Mouse (Mus musculus): ENCODE results near the gene Tgif2. TPM values are rescaled to one million over a fixed set of nuclear protein-coding genes. Genes with fewer than 3 reads are reported as not detected.
"Not testable (repeated sequence)": the region's sequence is repeated elsewhere in the genome, so short reads cannot be mapped to it uniquely, and the experiment has no call there.

The Tgif2 gene
- polyA plus RNA-seq, 1 experiment from 2014 or later = 100.0 TPM

- ATAC-seq (ENCODE audit: insufficient number of reproducible peaks, low FRiP score, low TSS enrichment, low read depth) = no peak
- peaks cover 10% of the 10 kb centered on the region for H3K4me1 ChIP-seq (ENCODE audit: control insufficient read depth, insufficient read depth, low read length)
- H3K4me2 ChIP-seq (ENCODE audit: low read depth, severe bottlenecking) = no peak overlapping the region
- no peak for DNase-seq (ENCODE audit: low spot score)
- H3K27me3 ChIP-seq (ENCODE audit: control insufficient read depth, insufficient read depth, low read length) = no peaks in the 10 kb centered on the region
- no peak overlapping the region for H3K4me3 ChIP-seq (ENCODE audit: low read depth, low read length)
- no peaks in the 10 kb centered on the region for H3K36me3 ChIP-seq (ENCODE audit: control insufficient read depth, insufficient read depth, low read length)
- no peak overlapping the region for H3K27ac ChIP-seq (replicated peaks; ENCODE audit: low read depth, low read length)
- H3K9me3 ChIP-seq (ENCODE audit: control insufficient read depth, low read length) = no peaks in the 10 kb centered on the region
- no peak overlapping the region for H3K9ac ChIP-seq (ENCODE audit: low read length)
- 96% methylated on average over 10 of the region's 10 CpGs for WGBS
Measured at GRCm38 (mm10) chr2:156810716-156811115, 29.1 kb upstream of the Tgif2 start.

- H3K4me1 ChIP-seq (ENCODE audit: control insufficient read depth, insufficient read depth, low read length) = peaks cover 10% of the 10 kb centered on the region
- no peak overlapping the region for H3K9ac ChIP-seq (ENCODE audit: low read length)
- H3K9me3 ChIP-seq (ENCODE audit: control insufficient read depth, low read length) = no peaks in the 10 kb centered on the region
- DNase-seq (ENCODE audit: low spot score) (no peak), ATAC-seq (ENCODE audit: insufficient number of reproducible peaks, low FRiP score, low TSS enrichment, low read depth) (no peak)
- H3K27ac ChIP-seq (replicated peaks; ENCODE audit: low read depth, low read length) = no peak overlapping the region
- 69% methylated on average over 5 of the region's 5 CpGs for WGBS
- H3K27me3 ChIP-seq (ENCODE audit: control insufficient read depth, insufficient read depth, low read length) = no peaks in the 10 kb centered on the region
- no peak overlapping the region for H3K4me3 ChIP-seq (ENCODE audit: low read depth, low read length)
- no peak overlapping the region for H3K4me2 ChIP-seq (ENCODE audit: low read depth, severe bottlenecking)
- no peaks in the 10 kb centered on the region for H3K36me3 ChIP-seq (ENCODE audit: control insufficient read depth, insufficient read depth, low read length)
Measured at GRCm38 (mm10) chr2:156811556-156811955, 28.3 kb upstream of the Tgif2 start.

GRCm38 (mm10) chr2:156814344-156814801, 25.4 kb upstream of the Tgif2 start:
- H3K4me3 ChIP-seq (ENCODE audit: low read depth, low read length) = no peak overlapping the region
- DNase-seq (ENCODE audit: low spot score) = peak; percentile 36
- peak overlapping the region; percentile 47 for H3K27ac ChIP-seq (replicated peaks; ENCODE audit: low read depth, low read length)
- ATAC-seq (ENCODE audit: insufficient number of reproducible peaks, low FRiP score, low TSS enrichment, low read depth) = no peak
- H3K9me3 ChIP-seq (ENCODE audit: control insufficient read depth, low read length) = no peaks in the 10 kb centered on the region
- no peaks in the 10 kb centered on the region for H3K36me3 ChIP-seq (ENCODE audit: control insufficient read depth, insufficient read depth, low read length)
- H3K4me2 ChIP-seq (ENCODE audit: low read depth, severe bottlenecking) = no peak overlapping the region
- H3K9ac ChIP-seq (ENCODE audit: low read length) = no peak overlapping the region; the same call in 1 of the 2 replicates
- H3K4me1 ChIP-seq (ENCODE audit: control insufficient read depth, insufficient read depth, low read length) = peaks cover 10% of the 10 kb centered on the region
- no peaks in the 10 kb centered on the region for H3K27me3 ChIP-seq (ENCODE audit: control insufficient read depth, insufficient read depth, low read length)
- WGBS = 12% methylated on average over 8 of the region's 8 CpGs

- Histone ChIP-seq H3K27ac (replicated peaks; ENCODE audit: low read depth, low read length) (peak overlapping the region; percentile 47; the same call in 1 of the 2 replicates), H3K4me2 (ENCODE audit: low read depth, severe bottlenecking) (no peak overlapping the region)
Measured at GRCm38 (mm10) chr2:156814893-156815292, 24.9 kb upstream of the Tgif2 start.

GRCm38 (mm10) chr2:156815412-156815811, 24.4 kb upstream of the Tgif2 start:
- WGBS = 63% methylated on average over 3 of the region's 3 CpGs

More at GRCm38 (mm10) chr2:156814893-156815292, 24.9 kb upstream of the Tgif2 start:
- H3K36me3 ChIP-seq (ENCODE audit: control insufficient read depth, insufficient read depth, low read length) = no peaks in the 10 kb centered on the region
- peaks cover 10% of the 10 kb centered on the region for H3K4me1 ChIP-seq (ENCODE audit: control insufficient read depth, insufficient read depth, low read length)
- WGBS = 30% methylated on average over 5 of the region's 5 CpGs
- no peak for DNase-seq (ENCODE audit: low spot score)
- H3K9ac ChIP-seq (ENCODE audit: low read length) = peak overlapping the region; percentile 27; the same call in 1 of the 2 replicates
- H3K27me3 ChIP-seq (ENCODE audit: control insufficient read depth, insufficient read depth, low read length) = no peaks in the 10 kb centered on the region
- no peak overlapping the region for H3K4me3 ChIP-seq (ENCODE audit: low read depth, low read length)
- H3K9me3 ChIP-seq (ENCODE audit: control insufficient read depth, low read length) = no peaks in the 10 kb centered on the region
- no peak for ATAC-seq (ENCODE audit: insufficient number of reproducible peaks, low FRiP score, low TSS enrichment, low read depth)

GRCm38 (mm10) chr2:156816116-156816515, 23.7 kb upstream of the Tgif2 start:
- no peak for ATAC-seq (ENCODE audit: insufficient number of reproducible peaks, low FRiP score, low TSS enrichment, low read depth)
- no peak overlapping the region for H3K4me2 ChIP-seq (ENCODE audit: low read depth, severe bottlenecking)
- no peaks in the 10 kb centered on the region for H3K27me3 ChIP-seq (ENCODE audit: control insufficient read depth, insufficient read depth, low read length)
- peaks cover 10% of the 10 kb centered on the region for H3K4me1 ChIP-seq (ENCODE audit: control insufficient read depth, insufficient read depth, low read length)
- DNase-seq (ENCODE audit: low spot score) = no peak
- 47% methylated on average over 1 of the region's 1 CpGs for WGBS
- no peak overlapping the region for H3K4me3 ChIP-seq (ENCODE audit: low read depth, low read length)
- H3K9ac ChIP-seq (ENCODE audit: low read length) = no peak overlapping the region
- H3K36me3 ChIP-seq (ENCODE audit: control insufficient read depth, insufficient read depth, low read length) = no peaks in the 10 kb centered on the region
- H3K27ac ChIP-seq (replicated peaks; ENCODE audit: low read depth, low read length) = no peak overlapping the region
- no peaks in the 10 kb centered on the region for H3K9me3 ChIP-seq (ENCODE audit: control insufficient read depth, low read length)

More at GRCm38 (mm10) chr2:156815412-156815811, 24.4 kb upstream of the Tgif2 start:
- Histone ChIP-seq H3K4me3 (ENCODE audit: low read depth, low read length) (no peak overlapping the region), H3K4me1 (ENCODE audit: control insufficient read depth, insufficient read depth, low read length) (peaks cover 10% of the 10 kb centered on the region), H3K27ac (replicated peaks; ENCODE audit: low read depth, low read length) (no peak overlapping the region), H3K36me3 (ENCODE audit: control insufficient read depth, insufficient read depth, low read length) (no peaks in the 10 kb centered on the region), H3K9me3 (ENCODE audit: control insufficient read depth, low read length) (no peaks in the 10 kb centered on the region), H3K9ac (ENCODE audit: low read length) (no peak overlapping the region), H3K27me3 (ENCODE audit: control insufficient read depth, insufficient read depth, low read length) (no peaks in the 10 kb centered on the region), H3K4me2 (ENCODE audit: low read depth, severe bottlenecking) (no peak overlapping the region)
- DNase-seq (ENCODE audit: low spot score) = no peak
- ATAC-seq (ENCODE audit: insufficient number of reproducible peaks, low FRiP score, low TSS enrichment, low read depth) = no peak

- H3K4me1 ChIP-seq (ENCODE audit: control insufficient read depth, insufficient read depth, low read length); H3K36me3 ChIP-seq (ENCODE audit: control insufficient read depth, insufficient read depth, low read length); DNase-seq (ENCODE audit: low spot score); H3K9ac ChIP-seq (ENCODE audit: low read length); H3K9me3 ChIP-seq (ENCODE audit: control insufficient read depth, low read length); H3K4me2 ChIP-seq (ENCODE audit: low read depth, severe bottlenecking); H3K27me3 ChIP-seq (ENCODE audit: control insufficient read depth, insufficient read depth, low read length); H3K4me3 ChIP-seq (ENCODE audit: low read depth, low read length); ATAC-seq (ENCODE audit: insufficient number of reproducible peaks, low FRiP score, low TSS enrichment, low read depth); H3K27ac ChIP-seq (replicated peaks; ENCODE audit: low read depth, low read length): not testable (repeated sequence)
- WGBS = 83% methylated on average over 6 of the region's 6 CpGs
Measured at GRCm38 (mm10) chr2:156825128-156825527, 14.7 kb upstream of the Tgif2 start.

GRCm38 (mm10) chr2:156834336-156834735, 5.5 kb upstream of the Tgif2 start:
- peaks cover 43% of the 10 kb centered on the region for H3K36me3 ChIP-seq (ENCODE audit: control insufficient read depth, insufficient read depth, low read length)
- WGBS = 94% methylated on average over 11 of the region's 11 CpGs
- H3K27me3 ChIP-seq (ENCODE audit: control insufficient read depth, insufficient read depth, low read length) = no peaks in the 10 kb centered on the region
- ATAC-seq (ENCODE audit: insufficient number of reproducible peaks, low FRiP score, low TSS enrichment, low read depth) (no peak), DNase-seq (ENCODE audit: low spot score) (no peak)
- H3K4me2 ChIP-seq (ENCODE audit: low read depth, severe bottlenecking) = no peak overlapping the region
- no peak overlapping the region for H3K4me3 ChIP-seq (ENCODE audit: low read depth, low read length)
- H3K4me1 ChIP-seq (ENCODE audit: control insufficient read depth, insufficient read depth, low read length) = 0 out of 2 replicates have a peak, but pooled peaks cover 3% of the 10 kb centered on the region
- H3K9ac ChIP-seq (ENCODE audit: low read length) = no peak overlapping the region
- H3K9me3 ChIP-seq (ENCODE audit: control insufficient read depth, low read length) = peaks cover 4% of the 10 kb centered on the region; the same call in 1 of the 2 replicates
- no peak overlapping the region for H3K27ac ChIP-seq (replicated peaks; ENCODE audit: low read depth, low read length)

GRCm38 (mm10) chr2:156838839-156839238, 968 bp upstream of the Tgif2 start:
- Histone ChIP-seq H3K36me3 (ENCODE audit: control insufficient read depth, insufficient read depth, low read length) (peaks cover 15% of the 10 kb centered on the region), H3K27ac (replicated peaks; ENCODE audit: low read depth, low read length) (no peak overlapping the region), H3K27me3 (ENCODE audit: control insufficient read depth, insufficient read depth, low read length) (no peaks in the 10 kb centered on the region), H3K4me2 (ENCODE audit: low read depth, severe bottlenecking) (peak overlapping the region; percentile 95), H3K9me3 (ENCODE audit: control insufficient read depth, low read length) (no peaks in the 10 kb centered on the region), H3K4me3 (ENCODE audit: low read depth, low read length) (peak overlapping the region; percentile 98), H3K9ac (ENCODE audit: low read length) (peak overlapping the region; percentile 69), H3K4me1 (ENCODE audit: control insufficient read depth, insufficient read depth, low read length) (peaks cover 23% of the 10 kb centered on the region)
- ATAC-seq (ENCODE audit: insufficient number of reproducible peaks, low FRiP score, low TSS enrichment, low read depth) (no peak), DNase-seq (ENCODE audit: low spot score) (no peak)
- 60% methylated on average over 6 of the region's 6 CpGs for WGBS

Data from limb, embryonic 11.5 days (tissue).